Mouse (Mus musculus) bone marrow macrophage, adult 2 months (primary cell): Measurements from ENCODE around the gene Kcnn4. TPM values are rescaled to one million over a fixed set of nuclear protein-coding genes. Genes with fewer than 3 reads are reported as not detected.

Experiments used
- H3K27ac ChIP-seq: 2 replicates; pipeline ENCODE4 v1.5.1; 2012; ENCODE audit warnings: low read depth, low read length; ENCODE audit not compliant: insufficient read depth
- H3K4me1 ChIP-seq: 2 replicates; pipeline ENCODE4 v1.6.1; 2012; ENCODE audit warnings: low read length; ENCODE audit not compliant: control insufficient read depth, insufficient read depth
- H3K4me3 ChIP-seq: 2 replicates; pipeline ENCODE4 v1.5.1; 2012; ENCODE audit warnings: mild to moderate bottlenecking, low read length, moderate library complexity; ENCODE audit not compliant: insufficient read depth
- CTCF ChIP-seq: IDR thresholded peaks from 2 replicates; pipeline ENCODE4 v1.5.1; 2012; ENCODE audit warnings: low read depth, mild to moderate bottlenecking, low read length, moderate library complexity
- POLR2A ChIP-seq: IDR thresholded peaks from 2 replicates; pipeline ENCODE4 v1.6.1; 2012; ENCODE audit warnings: mild to moderate bottlenecking, low read depth, low read length, borderline replicate concordance
- polyA plus RNA-seq: library from polyadenylated mRNA; stranded (reverse); fragments of >200 nt; gene quantifications from 2 replicates; pipeline ENCODE4 v1.2.4, GENCODE M21; 2012; ENCODE audit not compliant: missing spikeins, insufficient read depth, insufficient read length

Gene Kcnn4
- polyA plus RNA-seq, 1 experiment: 51.4 TPM

DNA sequence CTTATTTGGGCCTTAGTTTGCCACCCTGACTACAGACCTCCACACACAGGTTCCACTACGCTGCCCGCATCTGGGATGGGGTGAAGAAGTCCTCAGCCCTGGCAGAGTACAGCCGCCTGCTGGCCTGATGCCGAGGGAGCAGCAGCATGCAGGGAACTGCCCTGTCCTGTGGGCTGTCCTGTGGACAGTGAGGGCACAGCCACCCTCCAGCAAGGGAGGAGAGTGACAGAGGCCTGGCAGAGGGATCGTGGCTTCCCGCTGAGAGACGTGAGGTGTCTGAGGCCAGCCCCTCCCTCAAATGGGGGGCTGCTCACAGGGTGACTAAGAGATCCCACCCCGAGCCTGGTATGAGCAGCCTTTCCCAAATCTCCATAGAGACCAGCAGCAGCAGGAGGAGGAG, 52.2 kb downstream of the Kcnn4 start:
- Histone ChIP-seq H3K27ac (no peak overlapping the region), H3K4me3 (no peak overlapping the region), H3K4me1 (no peaks in the 10 kb centered on the region)
- TF ChIP-seq POLR2A: no peak
- TF ChIP-seq CTCF: no peak

GRCm38 (mm10) chr7:24423107-24423763, 53.2 kb downstream of the Kcnn4 start:
- H3K4me3 ChIP-seq: no peak overlapping the region
- no peak overlapping the region for H3K27ac ChIP-seq
- no peak for TF ChIP-seq CTCF
- no peak for TF ChIP-seq POLR2A
- H3K4me1 ChIP-seq: no peaks in the 10 kb centered on the region

DNA sequence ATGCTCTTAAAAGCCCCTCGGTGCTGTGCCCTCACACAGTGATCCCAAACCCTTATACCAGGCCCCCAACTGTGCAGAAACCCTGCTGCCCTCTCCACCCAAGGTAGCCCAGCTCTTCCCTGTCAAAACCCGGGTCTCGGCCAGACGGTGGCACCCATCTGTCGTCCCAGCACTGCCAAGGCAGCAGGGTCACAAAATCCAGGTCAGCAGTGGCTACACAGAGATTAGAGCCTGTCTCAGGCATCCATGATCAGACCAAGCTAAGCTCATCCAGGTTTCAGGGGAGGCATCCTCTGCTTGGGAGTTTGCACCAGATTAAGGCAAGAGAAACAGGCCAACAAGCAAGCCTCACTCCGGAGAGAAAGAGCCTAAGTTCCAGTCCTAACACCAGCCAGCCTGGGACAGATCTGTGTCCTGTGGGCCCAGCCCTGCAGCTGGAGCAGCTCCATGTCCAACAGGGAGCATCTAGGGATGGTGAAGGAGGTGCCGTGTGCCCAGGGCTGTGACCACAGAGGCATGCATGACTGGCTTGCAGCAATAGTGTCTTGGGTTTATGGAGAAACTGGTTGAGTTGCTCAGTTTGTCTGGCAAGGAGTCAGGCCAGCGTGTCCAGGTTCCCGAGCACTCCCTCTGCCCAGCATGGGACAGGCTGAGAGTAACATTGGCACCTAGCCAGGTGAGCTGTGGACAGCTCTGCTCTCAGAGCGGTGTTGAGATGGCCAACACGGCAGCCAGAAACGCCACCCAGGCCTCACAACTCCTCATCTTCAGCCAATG, 54.1 kb downstream of the Kcnn4 start:
- Histone ChIP-seq H3K27ac (no peak overlapping the region), H3K4me3 (no peak overlapping the region), H3K4me1 (no peaks in the 10 kb centered on the region)
- TF ChIP-seq CTCF (no peak), POLR2A (no peak)

- no peaks in the 10 kb centered on the region for H3K4me1 ChIP-seq
- no peak for TF ChIP-seq POLR2A
- TF ChIP-seq CTCF: no peak
- no peak overlapping the region for H3K27ac ChIP-seq
- no peak overlapping the region for H3K4me3 ChIP-seq
Measured at GRCm38 (mm10) chr7:24425919-24426318, 55.9 kb downstream of the Kcnn4 start.

GRCm38 (mm10) chr7:24427168-24427567, 57.1 kb downstream of the Kcnn4 start:
- TF ChIP-seq POLR2A: no peak
- TF ChIP-seq CTCF: no peak
- Histone ChIP-seq H3K4me3 (no peak overlapping the region), H3K4me1 (no peaks in the 10 kb centered on the region), H3K27ac (no peak overlapping the region)

- TF ChIP-seq POLR2A (no peak), CTCF (no peak)
- H3K4me1 ChIP-seq: no peaks in the 10 kb centered on the region
- H3K4me3 ChIP-seq: no peak overlapping the region
- no peak overlapping the region for H3K27ac ChIP-seq
Measured at GRCm38 (mm10) chr7:24428725-24429124, 58.7 kb downstream of the Kcnn4 start.

DNA sequence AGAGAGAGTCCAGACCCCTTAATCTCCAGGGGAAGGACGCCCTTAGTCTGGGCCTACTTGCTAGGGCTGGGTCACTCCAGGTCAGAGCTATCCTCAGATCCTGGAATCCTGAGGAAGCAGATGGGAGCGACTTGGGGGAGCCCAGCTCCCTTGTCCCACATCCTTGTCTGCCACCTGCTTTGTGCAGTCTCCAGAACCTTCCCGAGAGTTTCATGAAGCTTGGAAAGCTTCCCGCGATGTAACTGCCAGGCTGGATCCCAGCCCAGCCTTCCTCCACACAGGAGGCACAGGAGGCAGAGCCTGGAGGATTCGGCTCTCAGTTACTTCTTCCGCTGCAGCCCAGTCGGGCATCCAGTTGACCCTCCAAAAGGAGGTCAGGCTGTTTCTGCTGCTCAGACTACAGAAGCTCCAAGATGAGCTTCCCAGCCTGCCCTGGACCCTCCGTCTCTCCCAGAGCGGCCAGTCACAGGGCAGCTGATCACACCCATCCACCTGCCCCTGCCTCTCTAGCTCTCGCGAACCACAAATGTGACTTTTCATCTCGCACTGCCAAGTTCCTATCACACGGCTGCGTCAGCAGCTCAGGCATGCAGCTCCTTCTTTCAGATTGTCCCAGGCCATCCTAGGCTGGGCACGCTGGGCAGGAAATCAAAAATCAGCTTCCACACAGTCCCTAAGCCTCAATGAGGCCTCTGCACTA, 59.5 kb downstream of the Kcnn4 start:
- TF ChIP-seq POLR2A (no peak), CTCF (no peak)
- Histone ChIP-seq H3K27ac (no peak overlapping the region), H3K4me1 (no peaks in the 10 kb centered on the region), H3K4me3 (no peak overlapping the region)

DNA sequence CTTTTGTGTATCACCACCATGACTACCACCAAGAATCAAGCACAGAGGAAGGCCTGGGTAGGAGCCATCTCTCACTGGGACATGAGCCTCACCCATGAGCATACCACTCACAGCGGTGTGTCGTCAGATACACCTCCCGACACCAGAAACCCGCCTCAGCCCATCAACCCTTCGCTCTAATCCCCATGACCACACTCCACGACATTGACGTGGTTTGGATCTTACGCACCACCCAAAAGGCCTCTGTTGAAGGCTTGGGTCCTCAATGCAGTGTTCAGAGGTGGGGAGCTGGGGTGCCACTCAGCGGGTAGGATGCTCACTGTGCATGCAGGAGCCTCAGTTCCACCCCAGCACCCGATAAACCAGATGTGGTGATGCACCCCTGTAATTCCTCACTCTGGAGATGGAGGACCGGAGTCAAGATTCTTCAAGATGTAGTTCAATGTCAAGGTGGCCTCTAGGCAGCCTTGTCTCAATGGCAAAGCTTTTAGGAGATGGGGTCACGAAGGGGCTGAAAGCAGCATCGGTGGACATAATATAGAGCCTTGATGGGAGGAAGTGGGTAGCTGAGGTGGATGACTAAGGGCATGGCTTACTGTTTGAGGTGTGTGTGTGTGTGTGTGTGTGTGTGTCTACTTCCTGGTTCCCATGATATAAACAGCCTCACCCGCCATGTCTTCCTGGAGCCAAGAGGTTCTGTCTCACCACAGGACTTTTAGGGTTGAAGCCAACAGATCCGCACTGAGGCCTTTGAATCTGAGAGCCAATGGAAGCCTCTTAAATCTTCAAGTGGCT, 60.7 kb downstream of the Kcnn4 start:
- H3K4me1 ChIP-seq: no peaks in the 10 kb centered on the region
- H3K4me3 ChIP-seq: no peak overlapping the region
- no peak overlapping the region for H3K27ac ChIP-seq
- TF ChIP-seq CTCF: no peak

GRCm38 (mm10) chr7:24431713-24432112, 61.6 kb downstream of the Kcnn4 start:
- Histone ChIP-seq H3K4me3 (no peak overlapping the region), H3K27ac (no peak overlapping the region), H3K4me1 (no peaks in the 10 kb centered on the region)
- no peak for TF ChIP-seq POLR2A
- TF ChIP-seq CTCF: no peak

DNA sequence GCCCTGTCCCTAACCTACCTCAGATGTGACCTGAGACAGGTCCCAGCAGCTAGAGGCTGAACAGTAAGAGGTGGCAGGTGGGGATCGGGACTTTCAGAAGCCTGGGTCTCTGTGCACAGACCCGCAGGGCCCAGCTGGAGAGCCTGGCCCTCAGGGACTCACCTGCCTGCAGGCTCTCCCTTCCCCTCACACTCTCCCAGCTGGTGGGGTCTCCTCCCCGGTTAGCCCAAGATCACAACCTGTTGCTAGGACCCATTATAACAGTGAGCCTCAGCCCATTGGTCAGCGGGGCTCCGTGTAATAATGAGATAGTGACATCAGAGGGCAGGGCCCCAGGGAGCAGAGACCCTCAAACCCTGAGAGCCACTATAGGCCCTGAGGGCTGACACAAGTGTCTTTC, 65.2 kb downstream of the Kcnn4 start:
- no peak overlapping the region for H3K27ac ChIP-seq
- H3K4me1 ChIP-seq: peaks cover 8% of the 10 kb centered on the region
- no peak for TF ChIP-seq CTCF
- no peak for TF ChIP-seq POLR2A
- no peak overlapping the region for H3K4me3 ChIP-seq

Other genes starting within 250 kb of the Kcnn4 start
- gene Zfp235, start 236.1 kb upstream of the Kcnn4 start, polyA plus RNA-seq: 6.4 and 7.0 TPM in 2 replicates
- gene Zfp114, start 195.2 kb upstream of the Kcnn4 start, polyA plus RNA-seq: 0.50 TPM in 1 of 2 replicates, not detected in the other
- gene Zfp111, start 158.8 kb upstream of the Kcnn4 start, polyA plus RNA-seq: 7.4 and 8.7 TPM in 2 replicates
- 2.5 and 3.1 TPM in 2 replicates for gene Zfp109, start 132.7 kb upstream of the Kcnn4 start, polyA plus RNA-seq
- 1.9 TPM in 2 replicates for gene Zfp108, start 115.5 kb upstream of the Kcnn4 start, polyA plus RNA-seq
- gene Zfp93, start 99.8 kb upstream of the Kcnn4 start, polyA plus RNA-seq: 1.1 and 1.2 TPM in 2 replicates
- gene Zfp61, start 69.0 kb upstream of the Kcnn4 start, polyA plus RNA-seq: 10.0 and 11.3 TPM in 2 replicates
- gene Zfp94, start 53.6 kb upstream of the Kcnn4 start, polyA plus RNA-seq: 3.5 and 5.3 TPM in 2 replicates
- not detected in 2 replicates for gene Tescl, start 36.3 kb upstream of the Kcnn4 start, polyA plus RNA-seq
- gene Lypd5, start 21.1 kb upstream of the Kcnn4 start, polyA plus RNA-seq: not detected in 2 replicates
- 35.8 and 36.5 TPM in 2 replicates for gene Smg9, start 29.4 kb downstream of the Kcnn4 start, polyA plus RNA-seq
- not detected in 2 replicates for gene Irgc1, start 82.0 kb downstream of the Kcnn4 start, polyA plus RNA-seq
- gene Plaur, start 92.2 kb downstream of the Kcnn4 start, polyA plus RNA-seq: 24.8 and 27.5 TPM in 2 replicates
- gene Cadm4, start 111.8 kb downstream of the Kcnn4 start, polyA plus RNA-seq: not detected in 2 replicates
- gene Zfp428, start 136.7 kb downstream of the Kcnn4 start, polyA plus RNA-seq: 0.69 TPM in 1 of 2 replicates, not detected in the other
- gene AC161166.1, start 142.2 kb downstream of the Kcnn4 start, polyA plus RNA-seq: not detected in 2 replicates
- 6.6 and 8.5 TPM in 2 replicates for gene Irgq, start 160.4 kb downstream of the Kcnn4 start, polyA plus RNA-seq
- not detected in 2 replicates for gene Pinlyp, start 175.9 kb downstream of the Kcnn4 start, polyA plus RNA-seq
- gene Xrcc1, start 176.0 kb downstream of the Kcnn4 start, polyA plus RNA-seq: 54.6 and 58.7 TPM in 2 replicates
- gene Ethe1, start 217.3 kb downstream of the Kcnn4 start, polyA plus RNA-seq: 18.2 and 18.5 TPM in 2 replicates
- gene Zfp575, start 217.4 kb downstream of the Kcnn4 start, polyA plus RNA-seq: not detected in 2 replicates
- 7.2 and 7.6 TPM in 2 replicates for gene Phldb3, start 240.5 kb downstream of the Kcnn4 start, polyA plus RNA-seq